ENCODE assay signal across 24 mouse cellular contexts in genomic region chr6:34713169-34713568, GRCm38 (mm10).
A peak's percentile ranks its signal among the peaks of the same experiment; 100 is the strongest.
DNase-seq lines count a peak whose midpoint lies in the region; ATAC-seq and TF ChIP-seq lines count a peak whose summit lies in the region.
"Had no signal": no experiment of that assay in that cellular context is flagged by ENCODE, and none has a peak within 500 bp of the region (broad histone marks: within the 10 kb centered on the region; RNA-seq: fewer than 3 reads in every experiment).

No protein-coding gene starts in this region.

- H3K9ac ChIP-seq in heart, postnatal 0 days (replicated peaks; ENCODE audit: low read depth, low read length), result no peak overlapping the region
- no peak overlapping the region for H3K9ac ChIP-seq in stomach, embryonic 16.5 days (ENCODE audit: low read length)
- H3K9ac ChIP-seq: embryonic facial prominence, embryonic 13.5 days; forebrain, postnatal 0 days; hindbrain, embryonic 13.5 days; midbrain, embryonic 13.5 days; neural tube, embryonic 13.5 days had no signal

- no peak for TF ChIP-seq EP300 in heart, postnatal 0 days (IDR thresholded peaks at IDR 0.05; ENCODE audit: low read depth)

- DNase-seq in heart, postnatal 0 days (ENCODE audit: low spot score), result no peak
- DNase-seq in heart, adult 9 months (ENCODE audit: low spot score in 2 of 2), result no peak
- peak; percentile 36 for DNase-seq in lung, postnatal 10 days
- DNase-seq in lung, postnatal 36 days, result no peak
- DNase-seq in NIH3T3 (ENCODE audit: low read depth), result peak; percentile 53
- no peak for DNase-seq in thymus, adult 18-20 months
- DNase-seq in urinary bladder, postnatal 25 days (ENCODE audit: low spot score), result no peak
- DNase-seq: adrenal gland, adult 8-10 months; cerebellum, adult 9-11 months; forebrain, postnatal 0 days; heart, postnatal 14 days; kidney, adult 9 months; lung, adult 18-20 months; right cerebral cortex, adult 18-20 months; thymus, postnatal 36 days had no signal

- H3K4me1 ChIP-seq in heart, postnatal 0 days (ENCODE audit: control insufficient read depth, insufficient read depth), result peaks cover 55% of the 10 kb centered on the region
- peaks cover 18% of the 10 kb centered on the region for H3K4me1 ChIP-seq in stomach, embryonic 16.5 days (ENCODE audit: control insufficient read depth, insufficient read depth, low read length)

- TF ChIP-seq CTCF in heart, postnatal 0 days (IDR thresholded peaks at IDR 0.05; ENCODE audit: low read depth), result no peak

- WGBS in heart, postnatal 0 days, result 60% methylated on average over 4 of the region's 4 CpGs
- WGBS in stomach, embryonic 16.5 days, result 79% methylated on average over 4 of the region's 4 CpGs

- no peak overlapping the region for H3K4me3 ChIP-seq in heart, postnatal 0 days (ENCODE audit: low read depth, low read length)
- no peak overlapping the region for H3K4me3 ChIP-seq in stomach, embryonic 16.5 days (replicated peaks; ENCODE audit: low read length)
- H3K4me3 ChIP-seq: embryonic facial prominence, embryonic 13.5 days; hindbrain, embryonic 13.5 days; left cerebral cortex, adult 2 months; midbrain, embryonic 13.5 days; neural tube, embryonic 13.5 days had no signal

- no peak overlapping the region for H3K4me2 ChIP-seq in heart, postnatal 0 days (ENCODE audit: low read depth, low read length)
- H3K4me2 ChIP-seq in stomach, embryonic 16.5 days (ENCODE audit: low read depth, low read length), result no peak overlapping the region
- H3K4me2 ChIP-seq: embryonic facial prominence, embryonic 13.5 days; hindbrain, embryonic 13.5 days; midbrain, embryonic 13.5 days; neural tube, embryonic 13.5 days had no signal

- H3K27ac ChIP-seq in heart, postnatal 0 days (ENCODE audit: low read depth), result peak overlapping the region; percentile 3; the same call in 1 of the 2 replicates
- H3K27ac ChIP-seq in stomach, embryonic 16.5 days (ENCODE audit: low read length), result no peak overlapping the region
- H3K27ac ChIP-seq: hindbrain, embryonic 13.5 days; left cerebral cortex, adult 2 months; macrophage; midbrain, embryonic 13.5 days; neural tube, embryonic 13.5 days had no signal

- H3K36me3 ChIP-seq in heart, postnatal 0 days (replicated peaks; ENCODE audit: control insufficient read depth, insufficient read depth, low read length), result no peaks in the 10 kb centered on the region
- no peaks in the 10 kb centered on the region for H3K36me3 ChIP-seq in stomach, embryonic 16.5 days (ENCODE audit: control insufficient read depth, insufficient read depth, low read length)
- H3K36me3 ChIP-seq: G1E; hindbrain, embryonic 13.5 days; midbrain, embryonic 13.5 days; neural tube, embryonic 13.5 days had no signal

- H3K9me3 ChIP-seq in heart, postnatal 0 days (replicated peaks; ENCODE audit: control insufficient read depth, low read length), result no peaks in the 10 kb centered on the region
- no peaks in the 10 kb centered on the region for H3K9me3 ChIP-seq in stomach, embryonic 16.5 days (replicated peaks; ENCODE audit: control insufficient read depth, low read length)
- H3K9me3 ChIP-seq: embryonic facial prominence, embryonic 13.5 days; G1E; hindbrain, embryonic 13.5 days; midbrain, embryonic 13.5 days; neural tube, embryonic 13.5 days had no signal

- no peak for ATAC-seq in heart, postnatal 0 days (ENCODE audit: insufficient read depth, low read depth)
- ATAC-seq in stomach, embryonic 16.5 days (ENCODE audit: insufficient read depth, low FRiP score), result 0 out of 2 replicates have a peak, but pooled peaks have one; percentile 6
- ATAC-seq: forebrain, postnatal 0 days; inflammation-experienced regulatory T-cells, adult 6 months; midbrain, embryonic 13.5 days had no signal

- no peaks in the 10 kb centered on the region for H3K27me3 ChIP-seq in heart, postnatal 0 days (ENCODE audit: control insufficient read depth, insufficient read depth, low read length)
- H3K27me3 ChIP-seq in stomach, embryonic 16.5 days (ENCODE audit: control insufficient read depth, insufficient read depth, low read length), result no peaks in the 10 kb centered on the region
- H3K27me3 ChIP-seq: embryonic facial prominence, embryonic 13.5 days; hindbrain, embryonic 13.5 days; midbrain, embryonic 13.5 days; neural tube, embryonic 13.5 days had no signal

Comparison
In these comparisons a context has a peak if more than half of its experiments do, and no peak if none do; other contexts are left out.
1. DNase-seq: peak in lung, postnatal 10 days (single experiment) and NIH3T3 (single experiment); none in heart, postnatal 0 days (single experiment), heart, adult 9 months (0 of 2), lung, postnatal 36 days (single experiment), thymus, adult 18-20 months (0 of 2) and urinary bladder, postnatal 25 days (single experiment).